Mouse (Mus musculus) frontal cortex, postnatal 14 days (tissue): ENCODE results near the gene Cdk5rap3.
A peak's percentile ranks its signal among the peaks of the same experiment; 100 is the strongest.

Experiments used
- DNase-seq, 2 experiments: peaks; one replicate each; pipeline ENCODE4 v3.0.0; 2022; ENCODE audit warnings: low spot score in 2 of 2

The Cdk5rap3 gene

DNA sequence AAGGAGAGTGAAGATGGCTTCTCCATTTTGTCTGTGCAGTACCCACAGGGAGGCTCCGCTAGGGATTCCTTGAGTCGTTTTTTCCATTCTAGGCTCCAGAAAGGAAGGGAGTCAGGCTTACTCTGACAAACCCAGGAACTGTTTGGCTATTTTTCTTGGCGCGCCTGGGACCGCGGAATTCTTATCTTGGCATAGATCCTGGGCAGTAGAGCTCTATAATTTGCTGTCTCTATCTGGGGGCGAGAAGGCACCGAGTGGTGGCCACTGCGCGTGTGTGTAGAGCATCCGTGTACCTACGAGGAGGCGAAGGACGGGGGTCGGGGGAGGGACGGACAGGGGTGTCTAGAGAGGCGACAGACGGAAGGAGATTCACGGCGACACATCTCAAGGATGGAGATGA lies 54.9 kb downstream of the Cdk5rap3 start:
- DNase-seq, result no peak

DNA sequence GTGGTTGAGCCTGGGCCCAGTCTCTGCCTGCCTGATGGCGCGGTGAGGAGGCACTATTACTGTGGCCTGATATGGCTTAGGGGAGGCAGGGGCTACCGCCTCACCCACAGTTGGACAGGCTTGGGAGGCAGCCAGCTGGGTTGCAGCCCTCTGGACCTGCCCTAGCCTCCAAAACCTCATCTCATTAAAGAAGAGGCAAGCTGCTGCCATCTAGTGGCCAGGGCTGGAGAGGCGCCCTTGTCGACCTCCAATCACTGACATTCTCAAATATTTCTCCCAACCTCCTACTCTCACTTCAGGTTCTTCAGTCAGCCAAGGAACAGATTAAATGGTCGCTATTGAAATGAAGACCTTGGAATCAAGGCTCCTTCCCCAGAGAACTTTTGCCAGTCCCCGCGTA lies 55.7 kb downstream of the Cdk5rap3 start:
- DNase-seq, result peak; percentile 46 to 62

GRCm38 (mm10) chr11:96859635-96860034 lies 56.7 kb downstream of the Cdk5rap3 start:
- no peak for DNase-seq

DNA sequence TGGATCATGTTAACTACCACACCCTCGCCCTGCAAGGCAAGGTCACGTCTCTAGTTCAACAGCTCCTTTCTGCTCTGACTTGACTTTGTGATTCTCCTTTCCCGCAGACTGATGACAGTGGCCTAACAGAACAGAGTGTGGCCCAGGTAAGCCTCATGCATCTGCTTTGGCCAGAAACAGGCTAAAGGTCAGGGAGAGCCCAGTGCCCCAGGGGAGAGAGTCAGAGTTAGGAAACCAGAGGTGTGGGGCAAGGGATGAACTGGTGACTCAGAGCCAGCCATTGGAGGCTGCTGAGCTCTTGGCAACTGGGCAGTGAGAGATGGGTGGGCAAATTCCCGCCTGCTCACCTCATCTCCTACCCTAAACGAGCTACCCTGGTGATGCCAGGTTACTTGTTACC lies 58.9 kb downstream of the Cdk5rap3 start:
- no peak for DNase-seq
